Mouse (Mus musculus): ENCODE results near the gene Nrp1.

DNA sequence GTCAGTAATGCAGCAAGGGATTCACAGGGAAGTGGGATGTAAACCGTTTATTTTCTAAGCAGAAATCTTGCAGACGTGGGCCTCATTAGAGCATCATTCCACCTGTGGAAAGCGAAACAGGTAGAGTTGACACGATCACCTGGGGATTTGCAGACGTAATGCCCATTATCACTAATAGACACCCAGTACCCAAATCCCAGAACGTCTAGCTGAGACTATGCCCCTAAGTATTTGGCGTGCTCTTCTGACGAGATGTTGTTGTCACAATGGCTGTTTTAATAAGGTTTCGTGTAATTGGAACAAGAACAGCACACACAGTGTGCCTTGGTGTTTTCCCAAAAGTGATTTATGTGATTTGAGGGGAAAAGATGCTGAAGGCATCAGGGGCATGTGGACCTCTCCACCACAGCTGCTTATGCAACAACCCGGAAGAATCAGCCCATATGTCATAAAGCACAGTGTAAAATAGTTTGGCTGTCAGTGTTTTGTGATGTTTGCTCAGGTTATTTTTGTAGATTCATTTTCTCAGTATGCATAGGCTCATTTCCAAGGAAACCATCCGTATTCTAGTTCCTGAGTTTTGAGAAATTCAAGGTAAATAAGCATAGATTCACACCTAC lies 40.2 kb downstream of the Nrp1 start:
- TF ChIP-seq CTCF (conservative IDR thresholded peaks at IDR 0.05 in 1 of 2, IDR thresholded peaks at IDR 0.05 in 1 of 2; ENCODE audit: low read depth in 2 of 2, low read length in 2 of 2) (no peak), MYC (IDR thresholded peaks at IDR 0.05; ENCODE audit: low read depth, low read length) (no peak), CHD2 (IDR thresholded peaks at IDR 0.05; ENCODE audit: low read length) (no peak)

Measured in CH12.LX (cell line).